Mouse (Mus musculus) adipocyte (in vitro differentiated cells): ENCODE data around the gene Gm13698.
"Not testable (repeated sequence)": the region's sequence is repeated elsewhere in the genome, so short reads cannot be mapped to it uniquely, and the experiment has no call there.

Experiments used
- DNase-seq: peaks from one replicate; pipeline ENCODE4 v3.0.0-alpha.2; 2016; ENCODE audit warnings: low spot score

The Gm13698 gene

GRCm38 (mm10) chr2:83955393-83955792 lies at the start of gene Gm13698:
TSS of gene Gm13698 (plus strand) at chr2:83955693.
- DNase-seq, result not testable (repeated sequence)

- DNase-seq, result no peak
Measured at GRCm38 (mm10) chr2:83929478-83930088, 25.9 kb upstream of the Gm13698 start.

GRCm38 (mm10) chr2:83940931-83941361 lies 14.5 kb upstream of the Gm13698 start, which contains the start of gene Zswim2:
TSS of gene Zswim2 (minus strand) at chr2:83941228.
- DNase-seq, result no peak

GRCm38 (mm10) chr2:83941378-83941777 lies 14.1 kb upstream of the Gm13698 start:
- DNase-seq, result no peak

- DNase-seq, result no peak
Measured at GRCm38 (mm10) chr2:83941792-83942191, 13.7 kb upstream of the Gm13698 start.

- DNase-seq, result not testable (repeated sequence)
Measured at GRCm38 (mm10) chr2:83961203-83961602, 5.7 kb downstream of the Gm13698 start, which contains the start of gene Gm13693. TSS of gene Gm13693 (plus strand) at chr2:83961503.

GRCm38 (mm10) chr2:83967013-83967412 lies 11.5 kb downstream of the Gm13698 start, which contains the start of gene Gm13695:
TSS of gene Gm13695 (plus strand) at chr2:83967313.
- not testable (repeated sequence) for DNase-seq

- DNase-seq, result not testable (repeated sequence)
Measured at GRCm38 (mm10) chr2:83972823-83973222, 17.3 kb downstream of the Gm13698 start, which contains the start of gene Gm13696. TSS of gene Gm13696 (plus strand) at chr2:83973123.

GRCm38 (mm10) chr2:83978633-83979032 lies 23.1 kb downstream of the Gm13698 start, which contains the start of gene Gm13694:
TSS of gene Gm13694 (plus strand) at chr2:83978933.
- DNase-seq, result not testable (repeated sequence)

GRCm38 (mm10) chr2:83984443-83984842 lies 28.9 kb downstream of the Gm13698 start, which contains the start of gene Gm13697:
TSS of gene Gm13697 (plus strand) at chr2:83984743.
- DNase-seq, result not testable (repeated sequence)

GRCm38 (mm10) chr2:83990253-83990652 lies 34.8 kb downstream of the Gm13698 start, which contains the start of gene Gm13691:
TSS of gene Gm13691 (plus strand) at chr2:83990553.
- DNase-seq, result not testable (repeated sequence)

- DNase-seq, result peak; percentile 15
Measured at GRCm38 (mm10) chr2:83993639-83994255, 38.3 kb downstream of the Gm13698 start.

GRCm38 (mm10) chr2:83994526-83994925 lies 39.0 kb downstream of the Gm13698 start:
- DNase-seq, result not testable (repeated sequence)
